Mouse (Mus musculus) G1E (cell line): Measurements from ENCODE around the gene Mtus2.

Experiments used
- CTCF ChIP-seq: IDR thresholded peaks from 2 replicates; pipeline ENCODE4 v1.5.1; 2012; ENCODE audit warnings: low read depth, low read length, inconsistent platforms, mixed read lengths
- GATA1 ChIP-seq: IDR thresholded peaks from 2 replicates; pipeline ENCODE4 v1.6.1; 2012; ENCODE audit warnings: borderline replicate concordance, low read length, inconsistent platforms, mixed read lengths
- POLR2AphosphoS5 ChIP-seq: IDR thresholded peaks from 2 replicates; pipeline ENCODE4 v1.6.1; 2012; ENCODE audit warnings: low read depth, low read length, inconsistent platforms; ENCODE audit not compliant: insufficient replicate concordance
- TAL1 ChIP-seq: conservative IDR thresholded peaks from 2 replicates; pipeline ENCODE4 v1.6.1; 2012; ENCODE audit warnings: low read depth, low read length, inconsistent platforms, mixed read lengths

DNA sequence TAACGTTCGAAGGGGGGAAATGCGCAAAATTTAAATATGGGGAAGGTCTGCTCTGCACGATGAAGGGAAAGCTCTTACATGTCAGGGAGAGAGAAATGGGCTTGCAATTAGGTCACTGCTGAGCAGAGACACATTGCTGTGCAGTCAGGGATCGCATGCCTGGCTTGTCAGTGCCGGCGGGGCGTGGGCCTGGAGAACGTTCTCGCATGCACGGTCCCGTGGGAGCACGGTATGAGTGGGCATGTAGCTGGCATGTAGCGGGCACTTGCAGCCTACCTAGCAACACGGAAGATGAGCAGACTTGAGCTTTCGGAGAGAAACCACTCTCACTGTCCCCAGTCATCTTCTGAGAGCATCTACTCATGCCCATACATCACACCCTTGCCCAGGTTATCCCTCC lies 266.9 kb downstream of the Mtus2 start:
- TF ChIP-seq CTCF (no peak), GATA1 (no peak), POLR2AphosphoS5 (no peak), TAL1 (no peak)
